Mouse (Mus musculus) lung, adult 2 months (tissue): Measurements from ENCODE around the gene Fgf23.

ENCODE experiments used
- CTCF ChIP-seq: fragments of 200-500 bp; IDR thresholded peaks from 2 replicates; pipeline ENCODE4 v1.5.1; 2011; ENCODE audit warnings: mild to moderate bottlenecking, low read length, control low read depth; ENCODE audit not compliant: insufficient read depth
- POLR2A ChIP-seq: fragments of 200-500 bp; IDR thresholded peaks from 2 replicates; pipeline ENCODE4 v1.6.1; 2011; ENCODE audit warnings: low read depth, mild to moderate bottlenecking, control low read depth, low read length, borderline replicate concordance; ENCODE audit errors: extremely low read depth

- TF ChIP-seq POLR2A (no peak), CTCF (no peak)
Measured at GRCm38 (mm10) chr6:127063915-127064314, 8.8 kb upstream of the Fgf23 start.
